Mouse (Mus musculus) small intestine, adult 2 months (tissue): ENCODE results near the gene Dach1. TPM values are rescaled to one million over a fixed set of nuclear protein-coding genes. Genes with fewer than 3 reads are reported as not detected.
A peak's percentile ranks its signal among the peaks of the same experiment; 100 is the strongest.

ENCODE experiments used
- H3K27ac ChIP-seq: fragments of 200-500 bp; 2 replicates; pipeline ENCODE4 v1.5.1; 2012; ENCODE audit warnings: low read depth, low read length, control low read depth, inconsistent platforms; ENCODE audit not compliant: insufficient read depth
- H3K27me3 ChIP-seq: fragments of 200-500 bp; 2 replicates; pipeline ENCODE4 v1.6.1; 2012; ENCODE audit warnings: mild to moderate bottlenecking, moderate library complexity, low read length, inconsistent platforms; ENCODE audit not compliant: control insufficient read depth, insufficient read depth
- H3K36me3 ChIP-seq: fragments of 200-500 bp; 2 replicates; pipeline ENCODE4 v1.6.1; 2012; ENCODE audit warnings: mild to moderate bottlenecking, low read length, control low read depth, inconsistent platforms; ENCODE audit not compliant: control insufficient read depth, insufficient read depth
- H3K4me1 ChIP-seq: fragments of 200-500 bp; 2 replicates; pipeline ENCODE4 v1.6.1; 2012; ENCODE audit warnings: low read length, inconsistent platforms, mixed read lengths; ENCODE audit not compliant: control insufficient read depth, insufficient read depth, insufficient read length
- H3K4me3 ChIP-seq: fragments of 200-500 bp; 2 replicates; pipeline ENCODE4 v1.5.1; 2012; ENCODE audit warnings: low read depth, mild to moderate bottlenecking, control low read depth, inconsistent platforms, low read length, moderate library complexity
- CTCF ChIP-seq: fragments of 200-500 bp; IDR thresholded peaks from 2 replicates; pipeline ENCODE4 v1.5.1; 2012; ENCODE audit warnings: low read depth, mild to moderate bottlenecking, control low read depth, inconsistent platforms, low read length, moderate library complexity, mixed read lengths; ENCODE audit not compliant: insufficient replicate concordance, insufficient read length; ENCODE audit errors: extremely low read depth
- POLR2A ChIP-seq: fragments of 200-500 bp; IDR thresholded peaks from 2 replicates; pipeline ENCODE4 v1.6.1; 2012; ENCODE audit warnings: low read depth, mild to moderate bottlenecking, control low read depth, inconsistent platforms, low read length, moderate library complexity
- WGBS: fragments of 180-500 bp; shearing (Covaris S2); methylation state at CpG from one replicate; pipeline ENCODE4 v1.1.7; 2018; 5-methylcytosine and 5-hydroxymethylcytosine counted together
- polyA plus RNA-seq: library from polyadenylated mRNA; depleted of rRNA; stranded (reverse); fragments of >200 nt; gene quantifications from 2 replicates; pipeline ENCODE4 v1.2.3, GENCODE M21; 2012; rRNA removed

Gene Dach1
- 1.3 and 3.9 TPM in 2 replicates for polyA plus RNA-seq

GRCm38 (mm10) chr14:98169421-98170076 is at the start of gene Dach1:
TSS of gene Dach1 (minus strand) at chr14:98169765.
- Histone ChIP-seq H3K4me3 (peak within 1 kb of the TSS; percentile 94), H3K27me3 (no peaks in the 10 kb centered on the region), H3K4me1 (no peaks in the 10 kb centered on the region; the same call in 1 of the 2 replicates), H3K36me3 (no peaks in the 10 kb centered on the region), H3K27ac (peak within 1 kb of the TSS; percentile 86)
- TF ChIP-seq CTCF (no peak), POLR2A (peak; percentile 33; the same call in 1 of the 2 replicates)
- WGBS: 2% methylated on average over 32 of the region's 32 CpGs

GRCm38 (mm10) chr14:98200089-98200488 is 30.5 kb upstream of the Dach1 start:
- H3K27me3 ChIP-seq: no peaks in the 10 kb centered on the region
- 75% methylated on average over 3 of the region's 3 CpGs for WGBS
- H3K27ac ChIP-seq: no peak overlapping the region
- no peaks in the 10 kb centered on the region for H3K36me3 ChIP-seq
- H3K4me3 ChIP-seq: no peak overlapping the region
- TF ChIP-seq CTCF (no peak), POLR2A (no peak)
- no peaks in the 10 kb centered on the region for H3K4me1 ChIP-seq

GRCm38 (mm10) chr14:98181545-98181944 is 12.0 kb upstream of the Dach1 start:
- Histone ChIP-seq H3K36me3 (no peaks in the 10 kb centered on the region), H3K27ac (no peak overlapping the region), H3K4me3 (no peak overlapping the region), H3K4me1 (no peaks in the 10 kb centered on the region), H3K27me3 (no peaks in the 10 kb centered on the region)
- TF ChIP-seq POLR2A (no peak), CTCF (no peak)
- 4% methylated on average over 1 of the region's 1 CpGs for WGBS

GRCm38 (mm10) chr14:98173831-98174230 is 4.3 kb upstream of the Dach1 start:
- Histone ChIP-seq H3K36me3 (no peaks in the 10 kb centered on the region), H3K4me3 (no peak overlapping the region)
- 30% methylated on average over 2 of the region's 2 CpGs for WGBS

GRCm38 (mm10) chr14:98172394-98172905 is 2.9 kb upstream of the Dach1 start:
- Histone ChIP-seq H3K4me3 (no peak overlapping the region), H3K36me3 (no peaks in the 10 kb centered on the region), H3K27me3 (no peaks in the 10 kb centered on the region), H3K4me1 (no peaks in the 10 kb centered on the region; the same call in 1 of the 2 replicates), H3K27ac (no peak overlapping the region)
- TF ChIP-seq POLR2A: no peak
- TF ChIP-seq CTCF: no peak
- 20% methylated on average over 5 of the region's 5 CpGs for WGBS

More at GRCm38 (mm10) chr14:98173831-98174230, 4.3 kb upstream of the Dach1 start:
- Histone ChIP-seq H3K27ac (no peak overlapping the region), H3K4me1 (no peaks in the 10 kb centered on the region; the same call in 1 of the 2 replicates), H3K27me3 (no peaks in the 10 kb centered on the region)
- TF ChIP-seq CTCF: no peak
- no peak for TF ChIP-seq POLR2A

- 26% methylated on average over 5 of the region's 5 CpGs for WGBS
Measured at GRCm38 (mm10) chr14:98171861-98172260, 2.3 kb upstream of the Dach1 start.

GRCm38 (mm10) chr14:98168908-98169401 is 610 bp downstream of the Dach1 start:
- WGBS: 1% methylated on average over 45 of the region's 45 CpGs
- H3K27me3 ChIP-seq: no peaks in the 10 kb centered on the region
- H3K36me3 ChIP-seq: no peaks in the 10 kb centered on the region
- no peaks in the 10 kb centered on the region; the same call in 1 of the 2 replicates for H3K4me1 ChIP-seq
- peak overlapping the region; percentile 94 for H3K4me3 ChIP-seq
- TF ChIP-seq POLR2A: no peak
- TF ChIP-seq CTCF: no peak
- H3K27ac ChIP-seq: peak overlapping the region; percentile 76

More at GRCm38 (mm10) chr14:98171861-98172260, 2.3 kb upstream of the Dach1 start:
- no peaks in the 10 kb centered on the region for H3K27me3 ChIP-seq
- H3K27ac ChIP-seq: no peak overlapping the region
- no peak overlapping the region for H3K4me3 ChIP-seq
- TF ChIP-seq POLR2A: no peak
- no peak for TF ChIP-seq CTCF
- H3K36me3 ChIP-seq: no peaks in the 10 kb centered on the region
- no peaks in the 10 kb centered on the region; the same call in 1 of the 2 replicates for H3K4me1 ChIP-seq
